Mouse (Mus musculus): ENCODE results near the gene Lsm14a.

- TF ChIP-seq POLR2A (IDR thresholded peaks at IDR 0.05; ENCODE audit: borderline replicate concordance, low read depth, low read length) (no peak), CTCF (IDR thresholded peaks at IDR 0.05; ENCODE audit: low read depth, low read length) (no peak)
These were observed 2.3 kb downstream of the Lsm14a start for GRCm38 (mm10) chr7:34390834-34391155.

All from bone marrow macrophage, adult 2 months (primary cell).